Mouse (Mus musculus) midbrain, postnatal 0 days (tissue): ENCODE data around the gene Rptn. TPM values are rescaled to one million over a fixed set of nuclear protein-coding genes. Genes with fewer than 3 reads are reported as not detected.

ENCODE experiments used
- ATAC-seq: fragments of 200-750 bp; cut with Nextera tagmentation; 2 replicates; pipeline ENCODE4 v1.8.0; 2017; ENCODE audit warnings: moderate number of reproducible peaks, mild to moderate bottlenecking, moderate TSS enrichment, moderate library complexity; ENCODE audit not compliant: low FRiP score
- DNase-seq: peaks from one replicate; pipeline ENCODE4 v3.0.0-alpha.2; 2015; ENCODE audit warnings: low spot score
- H3K27ac ChIP-seq: fragments of 300-500 bp; sonication (generic); 2 replicates; pipeline ENCODE4 v1.5.1; 2014; ENCODE audit warnings: low read depth, mild to moderate bottlenecking, low read length, mixed read lengths
- H3K27me3 ChIP-seq: fragments of 300-500 bp; sonication (generic); 2 replicates; pipeline ENCODE4 v1.6.1; 2014; ENCODE audit warnings: low read length, control low read depth, mixed read lengths; ENCODE audit not compliant: insufficient read depth
- H3K36me3 ChIP-seq: fragments of 300-500 bp; sonication (generic); 2 replicates; pipeline ENCODE4 v1.6.1; 2014; ENCODE audit warnings: low read length, control low read depth, mixed read lengths; ENCODE audit not compliant: insufficient read depth
- H3K4me1 ChIP-seq: fragments of 300-500 bp; sonication (generic); 2 replicates; pipeline ENCODE4 v1.6.1; 2014; ENCODE audit warnings: mild to moderate bottlenecking, control low read depth, antibody characterized with exemption, low read length, mixed read lengths; ENCODE audit not compliant: insufficient read depth
- H3K4me2 ChIP-seq: fragments of 300-500 bp; sonication (generic); 2 replicates; pipeline ENCODE4 v1.6.1; 2014; ENCODE audit warnings: low read depth, mild to moderate bottlenecking, low read length, mixed read lengths; ENCODE audit not compliant: poor library complexity, severe bottlenecking
- H3K4me3 ChIP-seq: fragments of 300-500 bp; sonication (generic); 2 replicates; pipeline ENCODE4 v1.5.1; 2014; ENCODE audit warnings: low read depth, mild to moderate bottlenecking, low read length, moderate library complexity
- H3K9ac ChIP-seq: fragments of 300-500 bp; sonication (generic); replicated peaks from 2 replicates; pipeline ENCODE4 v1.6.1; 2014; ENCODE audit warnings: mild to moderate bottlenecking, low read length, moderate library complexity, mixed read lengths; ENCODE audit not compliant: poor library complexity, severe bottlenecking
- H3K9me3 ChIP-seq: fragments of 300-500 bp; sonication (generic); 2 replicates; pipeline ENCODE4 v1.6.1; 2016; ENCODE audit warnings: low read length, control low read depth
- CTCF ChIP-seq: IDR thresholded peaks from 2 replicates; pipeline ENCODE4 v1.5.1; 2016; ENCODE audit warnings: antibody characterized with exemption, mild to moderate bottlenecking
- WGBS: fragments of 180-500 bp; shearing (Covaris S2); extraction: QIAGEN DNeasy Blood & Tissue Kit; methylation state at CpG from one replicate; pipeline ENCODE4 v1.1.7; 2014; 5-methylcytosine and 5-hydroxymethylcytosine counted together
- polyA plus RNA-seq: library from polyadenylated mRNA; unstranded; fragments of >200 nt; fragmentation: Nextera tagmentation; extraction: Ambion mirVana; gene quantifications from 2 replicates; pipeline ENCODE4 v1.2.1, GENCODE M21; 2015
- total RNA-seq: library from RNA; depleted of rRNA; stranded (reverse); fragments of >200 nt; gene quantifications from 2 replicates; pipeline ENCODE4 v1.2.3, GENCODE M21; 2014

Gene Rptn
- total and polyA plus RNA-seq, 2 experiments from 2014 or later: not detected

DNA sequence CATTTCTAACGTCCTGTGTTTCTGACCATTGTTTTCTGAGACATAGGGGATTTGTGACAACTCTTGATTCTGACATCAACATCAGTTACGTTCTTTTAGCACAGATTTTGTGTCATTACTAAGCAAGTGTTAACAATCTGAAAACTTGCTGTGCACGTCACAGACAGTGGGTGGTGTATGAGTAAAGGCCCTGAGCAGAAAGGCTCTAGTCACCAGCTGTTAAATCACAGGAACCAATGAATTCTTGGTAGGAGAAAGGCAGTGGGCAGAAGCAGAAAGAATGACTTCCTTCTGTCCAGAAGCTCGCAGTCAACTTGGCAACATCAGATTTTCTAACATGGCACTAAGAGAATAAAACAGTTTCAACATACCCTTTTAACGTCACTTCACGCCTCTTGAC is 20.1 kb upstream of the Rptn start:
- no peaks in the 10 kb centered on the region for H3K27me3 ChIP-seq
- no peaks in the 10 kb centered on the region for H3K36me3 ChIP-seq
- ATAC-seq (no peak), DNase-seq (no peak)
- H3K4me2 ChIP-seq: no peak overlapping the region
- TF ChIP-seq CTCF: no peak
- H3K9ac ChIP-seq: no peak overlapping the region
- no peak overlapping the region for H3K4me3 ChIP-seq
- H3K27ac ChIP-seq: no peak overlapping the region
- no peaks in the 10 kb centered on the region for H3K4me1 ChIP-seq
- 81% methylated on average over 6 of the region's 6 CpGs for WGBS
- no peaks in the 10 kb centered on the region for H3K9me3 ChIP-seq

DNA sequence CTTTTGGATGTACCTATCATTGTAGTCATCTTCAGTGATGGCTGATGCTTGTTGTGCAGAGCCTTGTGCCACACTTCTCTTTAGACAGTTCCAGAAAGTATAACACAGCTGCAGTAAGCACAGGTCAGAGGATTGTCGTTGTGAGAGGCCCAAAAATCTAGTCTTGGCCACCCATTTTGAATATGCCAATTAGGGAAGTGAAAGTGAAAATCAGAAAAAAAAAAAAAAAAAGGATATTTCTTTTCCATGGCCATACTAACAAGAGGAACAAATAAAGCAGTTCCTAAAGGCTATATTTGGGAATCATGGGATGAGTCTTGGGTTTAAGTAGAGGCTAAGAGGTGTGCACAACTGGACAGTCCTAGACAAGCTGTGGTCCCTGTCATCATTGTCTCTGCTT is 18.3 kb upstream of the Rptn start:
- Histone ChIP-seq H3K27ac (no peak overlapping the region), H3K9ac (no peak overlapping the region), H3K9me3 (no peaks in the 10 kb centered on the region), H3K4me3 (no peak overlapping the region), H3K4me1 (no peaks in the 10 kb centered on the region), H3K27me3 (no peaks in the 10 kb centered on the region), H3K4me2 (no peak overlapping the region), H3K36me3 (no peaks in the 10 kb centered on the region)
- TF ChIP-seq CTCF: no peak
- DNase-seq: no peak
- WGBS: 77% methylated on average over 1 of the region's 1 CpGs
- no peak for ATAC-seq

DNA sequence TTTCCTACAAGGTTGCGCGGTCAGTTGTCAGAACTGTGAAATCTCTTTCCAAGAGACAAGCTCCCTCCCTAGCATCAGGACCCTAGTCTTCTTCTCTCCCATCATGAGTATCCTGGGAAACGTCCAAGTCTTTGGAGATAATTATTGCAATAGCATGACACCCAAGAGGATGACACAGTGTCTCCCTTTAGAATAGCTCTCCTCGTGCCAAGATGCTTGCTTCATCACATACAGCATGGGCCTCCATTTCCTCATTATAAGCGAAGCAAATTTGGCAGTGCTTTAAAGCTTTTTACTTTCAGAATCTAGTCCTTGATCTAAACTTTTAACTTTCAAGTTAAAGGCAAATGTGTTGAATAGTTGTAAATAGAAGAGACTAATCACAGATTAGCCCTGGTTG is 17.9 kb upstream of the Rptn start:
- ATAC-seq: no peak
- no peaks in the 10 kb centered on the region for H3K4me1 ChIP-seq
- TF ChIP-seq CTCF: no peak
- no peaks in the 10 kb centered on the region for H3K27me3 ChIP-seq
- no peaks in the 10 kb centered on the region for H3K9me3 ChIP-seq
- DNase-seq: no peak
- no peak overlapping the region for H3K4me3 ChIP-seq
- no peak overlapping the region for H3K4me2 ChIP-seq
- no peak overlapping the region for H3K9ac ChIP-seq
- H3K27ac ChIP-seq: no peak overlapping the region
- WGBS: 87% methylated on average over 5 of the region's 5 CpGs
- no peaks in the 10 kb centered on the region for H3K36me3 ChIP-seq

DNA sequence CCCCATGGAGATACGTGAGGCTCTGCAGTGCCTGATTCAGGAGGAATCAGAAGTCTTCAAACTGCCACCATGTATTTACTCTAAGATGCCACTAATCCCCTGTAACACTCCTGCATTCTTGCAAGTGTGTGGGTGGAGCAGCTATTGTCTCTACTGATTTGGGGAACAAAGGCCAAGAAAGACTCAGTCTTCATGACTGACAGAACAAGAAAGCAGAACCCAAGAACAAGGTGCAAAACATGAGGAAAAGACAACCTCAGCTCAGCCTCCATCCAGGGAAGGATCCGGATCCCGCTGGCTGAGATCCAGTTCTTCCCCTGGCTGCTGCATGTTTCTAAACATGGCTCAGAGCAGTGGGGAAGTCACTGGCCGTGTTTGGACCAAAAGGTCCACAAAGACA is 15.4 kb upstream of the Rptn start:
- 34% methylated on average over 4 of the region's 4 CpGs for WGBS
- Histone ChIP-seq H3K9me3 (no peaks in the 10 kb centered on the region), H3K9ac (no peak overlapping the region), H3K27me3 (no peaks in the 10 kb centered on the region), H3K4me2 (no peak overlapping the region), H3K36me3 (no peaks in the 10 kb centered on the region), H3K4me3 (no peak overlapping the region), H3K4me1 (no peaks in the 10 kb centered on the region), H3K27ac (no peak overlapping the region)
- ATAC-seq: no peak
- DNase-seq: no peak
- no peak for TF ChIP-seq CTCF

DNA sequence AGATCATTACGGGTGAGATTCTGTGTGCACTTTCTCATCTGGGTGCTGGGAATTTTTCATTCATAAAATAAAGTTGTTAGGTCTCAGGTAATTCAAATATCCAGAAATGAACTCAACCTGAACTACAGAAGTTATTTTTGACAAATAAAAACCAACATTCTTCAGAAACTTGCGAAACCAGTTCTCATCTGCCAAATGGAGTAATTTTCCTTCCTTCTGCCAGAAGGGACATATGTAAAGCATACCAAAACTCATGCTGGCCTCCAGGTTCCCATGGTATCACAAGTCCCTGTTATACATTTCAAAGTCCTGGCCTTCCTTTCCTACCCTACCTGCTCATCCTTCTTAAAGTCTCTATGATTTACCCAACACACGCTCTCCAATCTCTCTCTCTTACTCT is 10.4 kb downstream of the Rptn start:
- Histone ChIP-seq H3K9ac (no peak overlapping the region), H3K9me3 (no peaks in the 10 kb centered on the region), H3K4me2 (no peak overlapping the region), H3K27ac (no peak overlapping the region), H3K4me1 (no peaks in the 10 kb centered on the region), H3K4me3 (no peak overlapping the region), H3K36me3 (no peaks in the 10 kb centered on the region), H3K27me3 (no peaks in the 10 kb centered on the region)
- WGBS: 90% methylated on average over 3 of the region's 3 CpGs
- no peak for ATAC-seq
- no peak for DNase-seq
- TF ChIP-seq CTCF: no peak

DNA sequence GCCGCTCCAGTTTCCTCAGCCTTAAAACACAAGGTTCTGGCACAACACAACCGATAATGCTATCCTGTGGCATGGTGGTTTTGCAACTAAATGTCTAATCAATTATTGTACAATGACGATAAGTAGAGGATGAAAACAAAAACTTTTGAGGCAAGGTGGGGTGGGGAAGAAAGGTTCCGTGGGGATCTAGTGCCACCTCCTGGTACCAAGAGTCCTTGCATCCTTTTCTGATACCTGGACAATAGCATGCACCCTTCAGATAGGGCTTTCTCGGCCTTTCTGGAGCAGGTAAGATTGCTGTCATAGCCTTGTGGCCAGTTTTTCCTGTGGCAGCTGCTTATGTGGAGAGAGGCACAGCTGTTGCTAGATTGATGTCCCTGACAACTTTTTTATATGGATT is 13.5 kb downstream of the Rptn start:
- no peaks in the 10 kb centered on the region for H3K4me1 ChIP-seq
- no peaks in the 10 kb centered on the region for H3K9me3 ChIP-seq
- TF ChIP-seq CTCF: peak; percentile 87
- no peak overlapping the region for H3K9ac ChIP-seq
- H3K27ac ChIP-seq: no peak overlapping the region
- ATAC-seq (no peak), DNase-seq (peak; percentile 40)
- H3K4me3 ChIP-seq: no peak overlapping the region
- no peak overlapping the region for H3K4me2 ChIP-seq
- no peaks in the 10 kb centered on the region for H3K27me3 ChIP-seq
- no peaks in the 10 kb centered on the region for H3K36me3 ChIP-seq
- WGBS: 31% methylated on average over 5 of the region's 5 CpGs

DNA sequence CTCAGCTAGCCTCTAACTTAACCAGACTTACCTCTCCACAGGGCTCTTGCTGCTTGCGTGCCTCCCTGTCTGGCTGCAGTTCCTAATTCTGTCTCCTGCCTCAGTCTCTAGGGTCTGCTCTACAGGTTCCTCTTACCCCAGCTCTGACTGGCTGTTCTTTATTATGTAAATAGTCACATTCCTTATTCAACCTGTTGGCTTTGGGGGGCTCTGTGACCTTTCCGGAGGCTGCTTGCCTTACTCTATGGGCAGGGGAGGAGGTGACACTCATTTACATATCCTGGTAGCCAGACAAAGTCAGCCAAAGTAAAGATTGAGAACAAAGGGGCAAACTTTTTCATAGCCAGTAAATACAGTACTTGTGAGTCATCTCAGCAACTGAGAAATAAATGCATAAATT is 18.4 kb downstream of the Rptn start:
- 17% methylated on average over 2 of the region's 2 CpGs for WGBS
- Histone ChIP-seq H3K4me3 (no peak overlapping the region), H3K4me2 (no peak overlapping the region), H3K9ac (no peak overlapping the region), H3K27ac (no peak overlapping the region), H3K36me3 (no peaks in the 10 kb centered on the region), H3K9me3 (no peaks in the 10 kb centered on the region), H3K27me3 (no peaks in the 10 kb centered on the region), H3K4me1 (no peaks in the 10 kb centered on the region)
- DNase-seq (no peak), ATAC-seq (no peak)
- no peak for TF ChIP-seq CTCF
